In genomic region chr2:172996207-172996606, GRCm38 (mm10) we compare ENCODE assay signal across 9 mouse cellular contexts. TPM values are rescaled to one million over a fixed set of nuclear protein-coding genes. Genes with fewer than 3 reads are reported as not detected.
DNase-seq lines count a peak whose midpoint lies in the region; ATAC-seq and TF ChIP-seq lines count a peak whose summit lies in the region.
"Had no signal": no experiment of that assay in that cellular context is flagged by ENCODE, and none has a peak within 500 bp of the region (broad histone marks: within the 10 kb centered on the region; RNA-seq: fewer than 3 reads in every experiment).

No protein-coding gene starts in this region.

- no peak overlapping the region for H3K4me2 ChIP-seq in midbrain, embryonic 14.5 days (ENCODE audit: low read length)
- no peak overlapping the region for H3K4me2 ChIP-seq in midbrain, embryonic 16.5 days (ENCODE audit: low read length)
- H3K4me2 ChIP-seq: hindbrain, embryonic 15.5 days had no signal

- no peak for TF ChIP-seq POLR2A in embryonic fibroblast, embryonic 13.5 days (IDR thresholded peaks at IDR 0.05; ENCODE audit: low read depth, low read length)
- no peak for TF ChIP-seq POLR2A in spleen, adult 2 months (IDR thresholded peaks at IDR 0.05; ENCODE audit: low read depth, low read length)

- ATAC-seq in midbrain, embryonic 14.5 days (ENCODE audit: low FRiP score, low TSS enrichment) = no peak
- no peak for ATAC-seq in midbrain, embryonic 16.5 days

- no peak overlapping the region for H3K27ac ChIP-seq in midbrain, embryonic 14.5 days (replicated peaks; ENCODE audit: low read depth, low read length)
- H3K27ac ChIP-seq in midbrain, embryonic 16.5 days (ENCODE audit: low read length) = no peak overlapping the region
- no peak overlapping the region for H3K27ac ChIP-seq in embryonic fibroblast, embryonic 13.5 days (ENCODE audit: insufficient read depth, low read length)
- H3K27ac ChIP-seq in spleen, adult 2 months (ENCODE audit: insufficient read depth, low read length) = no peak overlapping the region
- H3K27ac ChIP-seq: hindbrain, embryonic 15.5 days had no signal

- peak; percentile 87 for TF ChIP-seq CTCF in embryonic fibroblast, embryonic 13.5 days (IDR thresholded peaks at IDR 0.05; ENCODE audit: borderline replicate concordance, insufficient read depth, low read length)
- peak; percentile 75; the same call in 1 of the 2 replicates for TF ChIP-seq CTCF in spleen, adult 2 months (IDR thresholded peaks at IDR 0.05; ENCODE audit: extremely low read depth, insufficient read depth, insufficient read length, insufficient replicate concordance)

- H3K9ac ChIP-seq in midbrain, embryonic 14.5 days (replicated peaks; ENCODE audit: low read length) = no peak overlapping the region
- no peak overlapping the region for H3K9ac ChIP-seq in midbrain, embryonic 16.5 days (ENCODE audit: low read depth, low read length)
- H3K9ac ChIP-seq: hindbrain, embryonic 15.5 days had no signal

- H3K4me1 ChIP-seq in midbrain, embryonic 14.5 days (ENCODE audit: control insufficient read depth, insufficient read depth, low read length) = peaks cover 7% of the 10 kb centered on the region; the same call in 1 of the 2 replicates
- peaks cover 7% of the 10 kb centered on the region for H3K4me1 ChIP-seq in midbrain, embryonic 16.5 days (ENCODE audit: control insufficient read depth, insufficient read depth, low read length)
- peaks cover 1% of the 10 kb centered on the region; the same call in 1 of the 2 replicates for H3K4me1 ChIP-seq in embryonic fibroblast, embryonic 13.5 days (ENCODE audit: control insufficient read depth, insufficient read depth, low read length)
- H3K4me1 ChIP-seq in spleen, adult 2 months (ENCODE audit: control insufficient read depth, insufficient read depth, insufficient read length) = peaks cover 7% of the 10 kb centered on the region

- H3K27me3 ChIP-seq in midbrain, embryonic 14.5 days (ENCODE audit: control insufficient read depth, insufficient read depth, low read length) = no peaks in the 10 kb centered on the region
- no peaks in the 10 kb centered on the region for H3K27me3 ChIP-seq in midbrain, embryonic 16.5 days (ENCODE audit: control insufficient read depth, insufficient read depth, low read depth, low read length)
- H3K27me3 ChIP-seq in spleen, adult 2 months (ENCODE audit: control insufficient read depth, insufficient read depth, low read length) = no peaks in the 10 kb centered on the region

- 17% methylated on average over 4 of the region's 4 CpGs for WGBS in midbrain, embryonic 14.5 days
- WGBS in midbrain, embryonic 16.5 days = 21% methylated on average over 4 of the region's 4 CpGs
- 17% methylated on average over 4 of the region's 4 CpGs for WGBS in spleen, adult 2 months

- no peaks in the 10 kb centered on the region for H3K36me3 ChIP-seq in midbrain, embryonic 14.5 days (ENCODE audit: control insufficient read depth, insufficient read depth, low read length)
- no peaks in the 10 kb centered on the region for H3K36me3 ChIP-seq in midbrain, embryonic 16.5 days (ENCODE audit: control insufficient read depth, insufficient read depth, low read length)
- H3K36me3 ChIP-seq in spleen, adult 2 months (ENCODE audit: control insufficient read depth, insufficient read depth, low read length) = no peaks in the 10 kb centered on the region
- H3K36me3 ChIP-seq: hindbrain, embryonic 15.5 days had no signal

- no peak overlapping the region for H3K4me3 ChIP-seq in midbrain, embryonic 14.5 days (replicated peaks; ENCODE audit: low read depth, low read length)
- H3K4me3 ChIP-seq in midbrain, embryonic 16.5 days (ENCODE audit: low read depth, low read length) = no peak overlapping the region
- no peak overlapping the region for H3K4me3 ChIP-seq in embryonic fibroblast, embryonic 13.5 days (ENCODE audit: insufficient read depth, low read length)
- no peak overlapping the region for H3K4me3 ChIP-seq in spleen, adult 2 months (ENCODE audit: extremely low read depth, insufficient read depth, insufficient read length)
- H3K4me3 ChIP-seq: hindbrain, embryonic 15.5 days had no signal

- no peaks in the 10 kb centered on the region for H3K9me3 ChIP-seq in midbrain, embryonic 14.5 days (ENCODE audit: control insufficient read depth, low read length)
- no peaks in the 10 kb centered on the region for H3K9me3 ChIP-seq in midbrain, embryonic 16.5 days (replicated peaks; ENCODE audit: control insufficient read depth, low read length, poor library complexity, severe bottlenecking)
- H3K9me3 ChIP-seq: hindbrain, embryonic 15.5 days had no signal

- peak; percentile 89 for DNase-seq in midbrain, embryonic 14.5 days
- DNase-seq in adrenal gland, postnatal 10 days = peak; percentile 81
- peak; percentile 73 to 91 for DNase-seq in kidney, postnatal 36 days
- peak; percentile 81 for DNase-seq in lung, postnatal 10 days
- DNase-seq in spleen, adult 2 months (ENCODE audit: low read depth in 1 of 2, low spot score in 2 of 2) = peak; percentile 43 to 66
- DNase-seq in c-Kit-positive CD71-positive TER-119-positive erythroid progenitor cells, embryonic 14.5 days (ENCODE audit: low spot score) = no peak

RNA-seq across cellular contexts. Expression of gene Rae1, which starts 3.7 kb away (rescaled TPM):
- polyA plus RNA-seq in midbrain, embryonic 14.5 days (2014; fragmentation: Nextera tagmentation; extraction: Ambion mirVana) = 115 and 127 TPM in 2 replicates
- polyA plus RNA-seq in midbrain, embryonic 16.5 days (2015; fragmentation: Nextera tagmentation; extraction: Ambion mirVana) = 115 and 118 TPM in 2 replicates
- total RNA-seq in adrenal gland, postnatal 10 days (2021) = 10 to 100 TPM; 51.6 to 54.8 TPM
- polyA plus RNA-seq in embryonic fibroblast, embryonic 13.5 days (2011; ENCODE audit: insufficient read length, low read depth, missing spikeins) = 54.8 and 57.4 TPM in 2 replicates
- polyA plus RNA-seq in spleen, adult 2 months (2012; rRNA removed) = 48.3 and 51.5 TPM in 2 replicates

RNA-seq across cellular contexts. Expression of gene Spo11, which starts 18.7 kb away (rescaled TPM):
- 0.68 TPM in 1 of 2 replicates, not detected in the other for polyA plus RNA-seq in midbrain, embryonic 14.5 days (2014; fragmentation: Nextera tagmentation; extraction: Ambion mirVana)
- polyA plus RNA-seq in midbrain, embryonic 16.5 days (2015; fragmentation: Nextera tagmentation; extraction: Ambion mirVana) = 1.0 and 1.6 TPM in 2 replicates
- not detected for total RNA-seq in adrenal gland, postnatal 10 days (2021)
- not detected in 2 replicates for polyA plus RNA-seq in embryonic fibroblast, embryonic 13.5 days (2011; ENCODE audit: insufficient read length, low read depth, missing spikeins)
- 0.86 and 0.98 TPM in 2 replicates for polyA plus RNA-seq in spleen, adult 2 months (2012; rRNA removed)

RNA-seq across cellular contexts. Expression of gene Rbm38, which starts 24.1 kb away (rescaled TPM):
- 17.1 and 18.8 TPM in 2 replicates for polyA plus RNA-seq in midbrain, embryonic 14.5 days (2014; fragmentation: Nextera tagmentation; extraction: Ambion mirVana)
- 9.9 and 12.9 TPM in 2 replicates for polyA plus RNA-seq in midbrain, embryonic 16.5 days (2015; fragmentation: Nextera tagmentation; extraction: Ambion mirVana)
- total RNA-seq in adrenal gland, postnatal 10 days (2021) = 10 to 100 TPM; 25.3 to 39.6 TPM
- polyA plus RNA-seq in embryonic fibroblast, embryonic 13.5 days (2011; ENCODE audit: insufficient read length, low read depth, missing spikeins) = 7.2 and 10.9 TPM in 2 replicates
- polyA plus RNA-seq in spleen, adult 2 months (2012; rRNA removed) = 663 and 724 TPM in 2 replicates

RNA-seq across cellular contexts. Expression of gene Bmp7, which starts 56.1 kb away (rescaled TPM):
- polyA plus RNA-seq in midbrain, embryonic 14.5 days (2014; fragmentation: Nextera tagmentation; extraction: Ambion mirVana) = 3.1 and 13.2 TPM in 2 replicates
- 9.2 and 10.3 TPM in 2 replicates for polyA plus RNA-seq in midbrain, embryonic 16.5 days (2015; fragmentation: Nextera tagmentation; extraction: Ambion mirVana)
- total RNA-seq in adrenal gland, postnatal 10 days (2021) = 10 to 100 TPM in 1 of 2 experiments, 1 to 10 TPM in 1; 7.9 to 10.1 TPM
- not detected in 2 replicates for polyA plus RNA-seq in embryonic fibroblast, embryonic 13.5 days (2011; ENCODE audit: insufficient read length, low read depth, missing spikeins)
- 1.6 and 1.9 TPM in 2 replicates for polyA plus RNA-seq in spleen, adult 2 months (2012; rRNA removed)

Comparison
In these comparisons a context has a peak if more than half of its experiments do, and no peak if none do; other contexts are left out.
1. RNA of gene Rbm38, which starts 24.1 kb away (polyA plus RNA-seq): 663 to 724 TPM in spleen, adult 2 months; 17.1 to 18.8 TPM in midbrain, embryonic 14.5 days, 9.9 to 12.9 TPM in midbrain, embryonic 16.5 days and 7.2 to 10.9 TPM in embryonic fibroblast, embryonic 13.5 days; every median in the first group is over 10 times any median in the second.